Mouse (Mus musculus) spleen, adult 2 months (tissue): Measurements from ENCODE around the gene Eef1akmt1.

Source experiments
- CTCF ChIP-seq: fragments of 200-500 bp; IDR thresholded peaks from 2 replicates; pipeline ENCODE4 v1.5.1; 2011; ENCODE audit warnings: mild to moderate bottlenecking, inconsistent platforms; ENCODE audit not compliant: insufficient read depth, insufficient read length, insufficient replicate concordance; ENCODE audit errors: extremely low read depth
- POLR2A ChIP-seq: fragments of 200-500 bp; IDR thresholded peaks from 2 replicates; pipeline ENCODE4 v1.6.1; 2011; ENCODE audit warnings: low read depth, low read length, inconsistent platforms

DNA sequence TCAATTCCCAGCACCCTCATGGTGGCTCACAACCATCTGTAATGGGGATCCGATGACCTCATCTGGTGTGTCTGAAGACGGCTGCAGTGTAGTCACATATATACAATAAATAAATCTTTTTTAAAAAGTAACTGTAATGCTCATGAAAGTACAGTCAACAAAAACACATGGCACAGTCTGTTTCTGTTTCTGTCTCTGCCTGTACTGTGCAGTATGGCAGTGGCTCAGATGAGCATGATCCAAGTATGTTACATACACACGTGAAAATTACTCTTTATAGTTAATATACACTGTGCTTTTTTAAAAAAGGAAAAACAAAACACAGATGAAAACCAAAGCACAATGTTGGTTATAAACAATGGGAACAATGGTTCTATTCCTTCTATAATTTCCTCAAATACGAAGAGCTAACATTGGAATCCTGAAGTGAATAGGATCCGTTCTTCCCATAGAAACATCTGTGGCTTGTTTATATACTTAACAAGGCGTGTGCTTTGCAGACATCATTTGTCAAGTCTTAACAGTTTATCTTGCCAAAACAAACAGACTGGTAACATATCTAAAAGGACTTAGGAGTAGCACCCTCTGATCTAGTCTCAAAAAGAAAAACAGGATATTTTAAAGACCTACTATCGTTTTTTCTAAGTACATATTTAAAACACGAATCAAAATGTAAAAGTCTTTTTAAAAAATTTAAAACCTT lies 35.4 kb upstream of the Eef1akmt1 start:
- TF ChIP-seq CTCF = no peak
- TF ChIP-seq POLR2A = no peak
